Mouse (Mus musculus) forebrain, postnatal 0 days (tissue): ENCODE results near the gene Slc16a11. TPM values are rescaled to one million over a fixed set of nuclear protein-coding genes. Genes with fewer than 3 reads are reported as not detected.

ENCODE experiments used
- ATAC-seq: fragments of 200-750 bp; cut with Nextera tagmentation; 2 replicates; pipeline ENCODE4 v1.8.0; 2017; ENCODE audit warnings: mild to moderate bottlenecking, moderate library complexity
- DNase-seq: peaks from one replicate; pipeline ENCODE4 v3.0.0-alpha.2; 2015
- H3K27ac ChIP-seq: fragments of 300-500 bp; sonication (generic); 2 replicates; pipeline ENCODE4 v1.5.1; 2014; ENCODE audit warnings: low read depth, mild to moderate bottlenecking, antibody characterized with exemption, low read length, moderate library complexity, mixed read lengths
- H3K27me3 ChIP-seq: fragments of 300-500 bp; sonication (generic); 2 replicates; pipeline ENCODE4 v1.6.1; 2014; ENCODE audit warnings: mild to moderate bottlenecking, low read length, mixed read lengths; ENCODE audit not compliant: insufficient read depth
- H3K36me3 ChIP-seq: fragments of 300-500 bp; sonication (generic); 2 replicates; pipeline ENCODE4 v1.6.1; 2014; ENCODE audit warnings: mild to moderate bottlenecking, moderate library complexity; ENCODE audit not compliant: insufficient read depth
- H3K4me1 ChIP-seq: fragments of 300-500 bp; sonication (generic); 2 replicates; pipeline ENCODE4 v1.6.1; 2014; ENCODE audit warnings: antibody characterized with exemption; ENCODE audit not compliant: insufficient read depth
- H3K4me2 ChIP-seq: fragments of 300-500 bp; sonication (generic); 2 replicates; pipeline ENCODE4 v1.6.1; 2014; ENCODE audit warnings: low read depth, mild to moderate bottlenecking, moderate library complexity
- H3K4me3 ChIP-seq: fragments of 300-500 bp; sonication (generic); 2 replicates; pipeline ENCODE4 v1.5.1; 2014; ENCODE audit warnings: low read depth, low read length, mixed read lengths
- H3K9ac ChIP-seq: fragments of 300-500 bp; sonication (generic); 2 replicates; pipeline ENCODE4 v1.6.1; 2014; ENCODE audit warnings: mild to moderate bottlenecking
- H3K9me3 ChIP-seq: fragments of 300-500 bp; sonication (generic); 2 replicates; pipeline ENCODE4 v1.6.1; 2016; ENCODE audit warnings: low read length
- CTCF ChIP-seq: sonication (generic); IDR thresholded peaks from 2 replicates; pipeline ENCODE4 v1.5.1; 2016; ENCODE audit warnings: antibody characterized with exemption, control low read depth, low read depth
- WGBS: fragments of 180-500 bp; shearing (Covaris S2); extraction: QIAGEN DNeasy Blood & Tissue Kit; methylation state at CpG from one replicate; pipeline ENCODE4 v1.1.7; 2014; 5-methylcytosine and 5-hydroxymethylcytosine counted together
- polyA plus RNA-seq: library from polyadenylated mRNA; unstranded; fragments of >200 nt; fragmentation: Nextera tagmentation; extraction: Ambion mirVana; gene quantifications from 2 replicates; pipeline ENCODE4 v1.2.1, GENCODE M21; 2015
- total RNA-seq: library from RNA; depleted of rRNA; stranded (reverse); fragments of >200 nt; gene quantifications from 2 replicates; pipeline ENCODE4 v1.2.3, GENCODE M21; 2014

The Slc16a11 gene
- total and polyA plus RNA-seq, 2 experiments from 2014 or later: 13.1 to 19.7 TPM

DNA sequence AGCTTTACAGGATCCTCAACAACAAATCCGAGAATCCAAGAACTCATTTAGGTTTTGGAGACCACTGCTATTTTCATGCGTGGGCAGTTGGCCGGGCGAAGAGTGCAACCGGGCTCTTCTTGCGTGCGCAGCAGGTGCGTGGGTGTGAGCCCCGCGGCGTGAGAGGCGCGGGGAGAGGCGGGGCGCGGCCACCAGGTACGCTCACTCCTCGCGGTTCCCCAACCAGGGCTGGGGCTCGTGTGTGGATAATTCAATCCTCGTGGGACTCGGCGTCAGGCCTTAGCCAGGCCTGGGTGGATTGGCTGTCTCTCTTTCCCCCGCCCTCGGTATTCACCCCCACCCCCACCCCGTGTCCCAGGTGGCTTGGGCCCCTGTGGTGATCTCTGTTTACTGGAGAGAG is 1.2 kb downstream of the Slc16a11 start:
- TF ChIP-seq CTCF: no peak
- peak; percentile 27 for DNase-seq
- Histone ChIP-seq H3K9me3 (no peaks in the 10 kb centered on the region), H3K4me3 (peak overlapping the region; percentile 41), H3K36me3 (peaks cover 7% of the 10 kb centered on the region), H3K27me3 (peaks cover 23% of the 10 kb centered on the region), H3K27ac (no peak overlapping the region), H3K4me2 (peak overlapping the region; percentile 80), H3K4me1 (peaks cover 14% of the 10 kb centered on the region), H3K9ac (peak overlapping the region; percentile 54)
- ATAC-seq: peak; percentile 32
- 5% methylated on average over 26 of the region's 26 CpGs for WGBS

DNA sequence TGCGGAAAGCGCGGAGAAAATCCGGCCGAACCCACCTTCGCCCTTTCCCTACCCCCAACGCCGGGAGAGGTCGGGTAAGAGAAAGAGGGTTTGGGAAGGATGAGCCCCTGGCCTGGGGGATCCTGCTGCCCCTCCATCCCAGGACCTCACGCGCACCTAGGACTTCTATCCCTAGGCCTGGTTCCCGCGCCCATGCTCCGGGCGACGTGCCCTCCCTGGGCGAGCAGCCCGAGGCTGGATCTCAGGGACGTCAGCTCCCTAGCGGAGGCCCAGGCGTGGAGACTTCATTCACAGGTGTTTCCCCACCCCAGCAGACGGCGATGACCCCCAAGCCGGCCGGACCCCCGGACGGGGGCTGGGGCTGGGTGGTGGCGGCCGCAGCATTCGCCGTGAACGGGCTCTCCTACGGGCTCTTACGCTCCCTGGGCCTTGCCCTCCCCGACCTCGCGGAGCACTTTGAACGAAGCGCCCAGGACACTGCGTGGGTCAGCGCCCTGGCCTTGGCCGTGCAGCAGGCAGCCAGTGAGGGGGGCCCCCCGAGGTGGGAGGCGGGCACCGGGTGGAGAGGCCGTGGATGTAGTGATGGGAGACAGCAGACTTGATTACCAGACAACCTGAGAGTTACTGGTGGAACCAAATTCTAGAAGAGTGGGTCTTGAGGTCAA is 1.8 kb downstream of the Slc16a11 start:
- H3K4me1 ChIP-seq: peaks cover 19% of the 10 kb centered on the region
- H3K4me3 ChIP-seq: peak overlapping the region; percentile 41
- no peaks in the 10 kb centered on the region for H3K9me3 ChIP-seq
- ATAC-seq (peak; percentile 28; the same call in 1 of the 2 replicates), DNase-seq (peak; percentile 44)
- H3K27me3 ChIP-seq: peaks cover 23% of the 10 kb centered on the region
- TF ChIP-seq CTCF: no peak
- H3K36me3 ChIP-seq: peaks cover 7% of the 10 kb centered on the region
- WGBS: 4% methylated on average over 46 of the region's 46 CpGs
- no peak overlapping the region for H3K27ac ChIP-seq
- H3K4me2 ChIP-seq: peak overlapping the region; percentile 80
- peak overlapping the region; percentile 54 for H3K9ac ChIP-seq

GRCm38 (mm10) chr11:70214856-70215209 is 2.3 kb downstream of the Slc16a11 start:
- H3K27me3 ChIP-seq: peaks cover 23% of the 10 kb centered on the region
- H3K9ac ChIP-seq: no peak overlapping the region
- H3K4me1 ChIP-seq: peaks cover 25% of the 10 kb centered on the region
- WGBS: 7% methylated on average over 18 of the region's 18 CpGs
- ATAC-seq (no peak), DNase-seq (no peak)
- H3K9me3 ChIP-seq: no peaks in the 10 kb centered on the region
- peak overlapping the region; percentile 41 for H3K4me3 ChIP-seq
- no peak overlapping the region for H3K27ac ChIP-seq
- TF ChIP-seq CTCF: no peak
- peak overlapping the region; percentile 80 for H3K4me2 ChIP-seq
- peaks cover 7% of the 10 kb centered on the region for H3K36me3 ChIP-seq

DNA sequence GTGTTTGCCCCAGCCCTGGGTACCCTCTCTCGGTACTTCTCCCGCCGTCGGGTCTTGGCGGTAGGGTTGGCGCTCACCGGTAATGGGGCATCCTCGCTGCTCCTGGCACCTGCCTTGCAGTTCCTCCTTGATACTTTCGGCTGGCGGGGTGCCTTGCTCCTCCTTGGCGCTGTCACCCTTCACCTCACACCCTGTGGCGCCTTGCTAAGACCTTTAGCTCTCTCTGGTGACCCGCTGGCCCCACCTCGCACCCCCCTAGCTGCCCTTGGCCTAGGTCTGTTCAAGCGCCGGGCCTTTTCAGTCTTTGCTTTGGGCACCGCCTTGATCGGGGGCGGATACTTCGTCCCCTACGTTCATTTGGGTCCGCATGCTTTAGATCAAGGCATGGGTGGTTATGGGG is 2.7 kb downstream of the Slc16a11 start:
- Histone ChIP-seq H3K4me1 (peaks cover 27% of the 10 kb centered on the region), H3K9ac (no peak overlapping the region), H3K4me3 (no peak overlapping the region), H3K9me3 (no peaks in the 10 kb centered on the region), H3K27me3 (peaks cover 23% of the 10 kb centered on the region), H3K36me3 (peaks cover 7% of the 10 kb centered on the region), H3K27ac (no peak overlapping the region), H3K4me2 (peak overlapping the region; percentile 80; the same call in 1 of the 2 replicates)
- 14% methylated on average over 22 of the region's 22 CpGs for WGBS
- TF ChIP-seq CTCF: no peak
- DNase-seq (no peak), ATAC-seq (no peak)

DNA sequence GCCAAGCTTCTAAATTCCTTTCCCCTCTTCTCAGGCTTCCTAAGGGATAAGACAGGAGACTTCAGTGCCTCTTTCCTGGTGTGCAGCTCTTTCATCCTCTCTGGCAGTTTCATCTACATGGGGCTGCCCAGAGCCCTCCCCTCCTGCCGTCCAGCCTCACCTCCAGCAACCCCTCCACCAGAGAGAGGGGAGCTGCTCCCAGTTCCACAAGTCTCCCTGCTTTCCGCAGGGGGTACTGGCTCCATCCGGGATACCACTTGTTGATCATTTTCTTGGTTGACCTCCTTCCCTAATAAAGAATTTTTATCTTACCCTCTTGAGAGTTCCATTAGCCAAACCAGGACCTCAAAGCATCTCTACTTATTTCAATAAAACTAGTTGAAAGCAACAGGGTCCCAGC is 3.6 kb downstream of the Slc16a11 start:
- Histone ChIP-seq H3K4me1 (peaks cover 27% of the 10 kb centered on the region), H3K27me3 (peaks cover 23% of the 10 kb centered on the region), H3K36me3 (peaks cover 7% of the 10 kb centered on the region), H3K4me2 (no peak overlapping the region), H3K9me3 (no peaks in the 10 kb centered on the region), H3K4me3 (no peak overlapping the region), H3K27ac (no peak overlapping the region), H3K9ac (no peak overlapping the region)
- DNase-seq (no peak), ATAC-seq (no peak)
- WGBS: 50% methylated on average over 3 of the region's 3 CpGs
- no peak for TF ChIP-seq CTCF

GRCm38 (mm10) chr11:70218039-70218438 is 5.5 kb downstream of the Slc16a11 start:
- 91% methylated on average over 4 of the region's 4 CpGs for WGBS

DNA sequence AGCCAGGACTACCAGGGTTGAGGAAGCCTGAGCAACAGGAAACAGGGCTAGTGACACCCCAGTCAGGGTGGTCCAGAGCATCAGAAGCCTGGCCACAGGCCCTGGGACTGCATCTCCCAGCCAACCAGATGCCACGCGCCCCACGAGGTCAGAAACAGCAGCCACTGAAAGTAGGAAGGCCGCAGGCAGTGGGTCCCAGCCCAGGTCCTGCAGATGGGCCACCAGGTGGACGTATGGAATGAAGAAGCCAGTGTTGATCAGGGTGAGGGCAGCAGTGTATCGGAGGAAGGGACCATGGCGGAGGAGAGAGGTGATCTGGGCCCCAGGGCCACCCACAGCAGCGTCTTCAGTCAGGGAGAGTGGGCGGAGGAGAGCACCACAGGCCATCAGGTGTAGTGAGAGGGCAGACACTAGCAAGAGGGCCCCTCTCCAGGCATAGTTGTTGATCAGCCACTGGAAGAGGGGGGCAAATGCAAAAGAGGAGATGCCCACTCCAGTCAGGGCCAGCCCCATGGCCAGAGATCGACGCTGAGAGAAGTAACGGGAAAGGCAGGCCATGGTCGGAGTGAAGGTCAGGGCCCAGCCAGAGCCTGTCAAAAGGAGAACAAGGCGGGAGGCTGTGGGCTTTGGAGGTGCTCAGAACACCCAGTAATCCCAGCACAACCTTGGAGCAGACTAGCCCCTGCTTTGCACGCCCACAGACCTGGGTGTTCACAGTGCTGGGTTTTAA is 6.4 kb downstream of the Slc16a11 start:
- peaks cover 13% of the 10 kb centered on the region for H3K27me3 ChIP-seq
- H3K27ac ChIP-seq: no peak overlapping the region
- H3K9ac ChIP-seq: no peak overlapping the region
- no peak overlapping the region for H3K4me3 ChIP-seq
- peaks cover 35% of the 10 kb centered on the region for H3K4me1 ChIP-seq
- peak overlapping the region; percentile 89 for H3K4me2 ChIP-seq
- no peak for DNase-seq
- WGBS: 88% methylated on average over 15 of the region's 15 CpGs
- no peaks in the 10 kb centered on the region for H3K9me3 ChIP-seq
- TF ChIP-seq CTCF: no peak
- no peak for ATAC-seq
- peaks cover 7% of the 10 kb centered on the region for H3K36me3 ChIP-seq

More at GRCm38 (mm10) chr11:70218039-70218438, 5.5 kb downstream of the Slc16a11 start:
- Histone ChIP-seq H3K4me3 (no peak overlapping the region), H3K27me3 (peaks cover 20% of the 10 kb centered on the region), H3K4me2 (no peak overlapping the region), H3K27ac (no peak overlapping the region), H3K9me3 (no peaks in the 10 kb centered on the region), H3K36me3 (peaks cover 7% of the 10 kb centered on the region), H3K9ac (no peak overlapping the region), H3K4me1 (peaks cover 38% of the 10 kb centered on the region)
- TF ChIP-seq CTCF: no peak
- no peak for ATAC-seq
- no peak for DNase-seq
